Mouse (Mus musculus) brown adipose tissue, adult 24 weeks (tissue): ENCODE data around the gene Ipo8. TPM values are rescaled to one million over a fixed set of nuclear protein-coding genes. Genes with fewer than 3 reads are reported as not detected.

Source experiments
- H3K27ac ChIP-seq: fragments of 200-500 bp; replicated peaks from 2 replicates; pipeline ENCODE4 v1.5.1; 2012; ENCODE audit warnings: low read depth, mild to moderate bottlenecking, low read length
- H3K4me1 ChIP-seq: fragments of 200-500 bp; 2 replicates; pipeline ENCODE4 v1.6.1; 2012; ENCODE audit warnings: low read length, mixed read lengths; ENCODE audit not compliant: control insufficient read depth, insufficient read depth, insufficient read length
- H3K4me3 ChIP-seq: fragments of 200-500 bp; 2 replicates; pipeline ENCODE4 v1.5.1; 2012; ENCODE audit warnings: low read depth, mild to moderate bottlenecking, low read length, moderate library complexity; ENCODE audit not compliant: insufficient read depth
- polyA plus RNA-seq: library from polyadenylated mRNA; stranded (reverse); fragments of >200 nt; gene quantifications from 2 replicates; pipeline ENCODE4 v1.2.4, GENCODE M21; 2012; ENCODE audit not compliant: missing spikeins, insufficient read depth, insufficient read length

The Ipo8 gene
- polyA plus RNA-seq = 13.0 and 22.2 TPM in 2 replicates

- Histone ChIP-seq H3K4me1 (no peaks in the 10 kb centered on the region), H3K4me3 (peak within 1 kb of the TSS; percentile 79), H3K27ac (no peak within 1 kb of the TSS)
Observed at GRCm38 (mm10) chr6:148830748-148831727, at the start of gene Ipo8. Gene Ipo8, minus strand, starts transcription at chr6:148831467.

- H3K4me3 ChIP-seq = no peak overlapping the region
- no peak overlapping the region for H3K27ac ChIP-seq
- H3K4me1 ChIP-seq = no peaks in the 10 kb centered on the region
Observed at GRCm38 (mm10) chr6:148873911-148874310, 42.6 kb upstream of the Ipo8 start.

- H3K27ac ChIP-seq = no peak overlapping the region
- no peaks in the 10 kb centered on the region for H3K4me1 ChIP-seq
- H3K4me3 ChIP-seq = no peak overlapping the region
Observed at GRCm38 (mm10) chr6:148845629-148846028, 14.4 kb upstream of the Ipo8 start.

GRCm38 (mm10) chr6:148841760-148842159 lies 10.5 kb upstream of the Ipo8 start:
- H3K4me1 ChIP-seq = no peaks in the 10 kb centered on the region
- no peak overlapping the region for H3K4me3 ChIP-seq
- no peak overlapping the region for H3K27ac ChIP-seq

- H3K4me1 ChIP-seq = no peaks in the 10 kb centered on the region
- no peak overlapping the region for H3K4me3 ChIP-seq
- no peak overlapping the region for H3K27ac ChIP-seq
Observed at GRCm38 (mm10) chr6:148838460-148838859, 7.2 kb upstream of the Ipo8 start.

GRCm38 (mm10) chr6:148831728-148832121 lies 458 bp upstream of the Ipo8 start:
- H3K4me3 ChIP-seq = peak overlapping the region; percentile 79
- H3K4me1 ChIP-seq = no peaks in the 10 kb centered on the region
- no peak overlapping the region for H3K27ac ChIP-seq

- Histone ChIP-seq H3K4me3 (peak overlapping the region; percentile 79), H3K4me1 (no peaks in the 10 kb centered on the region), H3K27ac (no peak overlapping the region)
Observed at GRCm38 (mm10) chr6:148830355-148830747, 916 bp downstream of the Ipo8 start.

GRCm38 (mm10) chr6:148826119-148826518 lies 5.1 kb downstream of the Ipo8 start:
- Histone ChIP-seq H3K4me3 (no peak overlapping the region), H3K4me1 (no peaks in the 10 kb centered on the region), H3K27ac (no peak overlapping the region)

- Histone ChIP-seq H3K27ac (no peak overlapping the region), H3K4me1 (no peaks in the 10 kb centered on the region), H3K4me3 (no peak overlapping the region)
Observed at GRCm38 (mm10) chr6:148818624-148819343, 12.5 kb downstream of the Ipo8 start.

GRCm38 (mm10) chr6:148816751-148817150 lies 14.5 kb downstream of the Ipo8 start:
- Histone ChIP-seq H3K4me1 (no peaks in the 10 kb centered on the region), H3K27ac (no peak overlapping the region), H3K4me3 (no peak overlapping the region)

GRCm38 (mm10) chr6:148811117-148811516 lies 20.1 kb downstream of the Ipo8 start:
- Histone ChIP-seq H3K27ac (no peak overlapping the region), H3K4me3 (no peak overlapping the region), H3K4me1 (no peaks in the 10 kb centered on the region)

GRCm38 (mm10) chr6:148799773-148800172 lies 31.5 kb downstream of the Ipo8 start:
- Histone ChIP-seq H3K4me1 (no peaks in the 10 kb centered on the region), H3K27ac (no peak overlapping the region), H3K4me3 (no peak overlapping the region)

- H3K4me1 ChIP-seq = no peaks in the 10 kb centered on the region
- H3K4me3 ChIP-seq = no peak overlapping the region
- 0 out of 2 replicates have a peak overlapping the region, but pooled peaks have one; percentile 21 for H3K27ac ChIP-seq
Observed at GRCm38 (mm10) chr6:148795145-148795544, 36.1 kb downstream of the Ipo8 start.

GRCm38 (mm10) chr6:148789010-148789673 lies 42.1 kb downstream of the Ipo8 start:
- Histone ChIP-seq H3K4me3 (no peak overlapping the region), H3K27ac (no peak overlapping the region), H3K4me1 (no peaks in the 10 kb centered on the region)

- no peak overlapping the region for H3K4me3 ChIP-seq
- H3K27ac ChIP-seq = no peak overlapping the region
- no peaks in the 10 kb centered on the region for H3K4me1 ChIP-seq
Observed at GRCm38 (mm10) chr6:148786186-148786585, 45.1 kb downstream of the Ipo8 start.
